Mouse (Mus musculus) ovary, postnatal 10 days (tissue): Measurements from ENCODE around the gene Rag2.

Experiments used
- DNase-seq: peaks from one replicate; pipeline ENCODE4 v3.0.0; 2022; ENCODE audit warnings: low spot score

Rag2 gene

DNA sequence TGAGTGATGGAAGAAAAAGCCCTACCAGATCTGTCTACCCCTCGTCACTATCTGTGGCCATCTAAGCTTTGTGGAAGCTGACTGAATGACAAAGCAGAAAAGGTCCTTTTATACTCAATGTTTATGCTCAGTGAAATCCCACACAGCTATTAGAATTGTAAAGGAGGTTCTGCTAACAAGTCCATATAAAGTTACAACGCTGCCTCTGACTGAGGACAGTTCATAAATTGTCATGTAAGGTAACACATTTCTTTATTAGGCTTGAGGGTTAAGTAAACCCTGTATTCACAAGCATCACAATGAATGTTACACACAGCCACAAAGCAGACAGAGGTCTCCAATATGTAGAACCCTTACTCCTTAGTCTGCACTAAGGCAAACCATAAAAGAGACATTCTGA is 507 bp upstream of the Rag2 start:
- no peak for DNase-seq

GRCm38 (mm10) chr2:101627227-101627626 is 2.7 kb downstream of the Rag2 start:
- no peak for DNase-seq

GRCm38 (mm10) chr2:101628297-101629236 is 4.0 kb downstream of the Rag2 start:
- DNase-seq: peak; percentile 45

GRCm38 (mm10) chr2:101638979-101639839 is 14.7 kb downstream of the Rag2 start:
- no peak for DNase-seq

DNA sequence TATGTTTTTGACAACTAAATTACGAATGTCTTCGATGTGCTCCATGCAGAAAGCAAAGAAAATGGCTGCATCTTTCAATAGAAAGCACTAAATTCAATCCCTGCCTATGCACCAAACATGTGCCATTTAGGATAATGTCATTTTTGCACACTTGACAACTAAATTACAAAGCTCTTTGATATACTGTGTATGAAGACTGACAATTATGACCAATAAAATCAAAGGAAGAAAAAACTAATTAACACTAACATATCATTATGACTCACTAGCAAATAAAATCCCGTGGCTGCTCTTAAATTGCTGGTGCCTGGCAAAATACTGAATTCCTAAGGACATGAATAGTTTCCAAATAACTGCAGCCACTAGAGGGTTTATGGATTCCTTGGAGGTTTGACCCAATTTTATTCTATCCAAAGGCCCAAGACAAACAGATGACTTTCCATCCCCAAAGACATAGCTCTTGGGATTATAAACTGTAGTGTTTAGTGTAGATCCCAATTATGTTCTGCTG is 15.4 kb downstream of the Rag2 start:
- no peak for DNase-seq

DNA sequence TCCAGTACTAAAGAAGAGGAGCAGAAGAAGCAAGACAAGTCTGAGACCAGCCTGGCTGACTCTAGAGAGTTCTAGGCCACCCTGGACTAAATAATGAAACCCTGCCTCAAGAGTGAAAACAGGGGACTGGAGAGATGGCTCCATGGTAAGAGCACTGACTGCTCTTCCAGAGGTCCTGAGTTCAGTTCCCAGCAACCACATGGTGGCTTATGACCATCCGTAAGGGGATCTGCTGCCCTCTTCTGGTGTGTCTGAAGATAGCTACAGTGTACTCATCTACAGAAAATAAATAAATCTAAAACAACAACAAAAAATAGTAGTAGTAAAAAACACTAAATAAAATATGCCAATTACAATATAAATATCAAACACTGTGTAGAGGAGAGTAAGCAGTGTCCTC is 21.3 kb downstream of the Rag2 start:
- no peak for DNase-seq

GRCm38 (mm10) chr2:101648361-101648760 is 23.8 kb downstream of the Rag2 start:
- DNase-seq: no peak

- DNase-seq: no peak
Observed at GRCm38 (mm10) chr2:101649114-101649671, 24.7 kb downstream of the Rag2 start, which contains the start of the genes Rag1 and B230118H07Rik. TSS of gene Rag1 (minus strand) at chr2:101649501. TSS of gene B230118H07Rik (minus strand) at chr2:101649532.

DNA sequence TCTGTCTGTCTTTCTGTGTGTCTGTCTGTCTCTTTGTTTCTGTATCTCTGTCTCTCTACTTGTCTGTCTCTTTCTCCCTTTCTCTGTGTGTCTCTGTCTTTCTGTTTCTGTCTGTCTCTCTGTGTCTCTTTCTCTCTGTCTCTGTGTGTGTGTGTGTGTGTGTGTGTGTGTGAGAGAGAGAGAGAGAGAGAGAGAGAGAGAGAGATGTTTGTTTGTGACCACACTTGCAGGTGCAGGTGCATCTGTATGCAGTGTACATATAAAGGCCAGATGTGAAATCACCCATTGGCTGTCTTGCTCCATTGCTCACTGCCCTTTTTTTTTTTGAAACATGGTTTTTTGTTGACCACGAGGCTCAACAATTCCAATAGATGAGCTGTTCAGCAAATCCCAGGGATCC is 25.9 kb downstream of the Rag2 start:
- DNase-seq: no peak

- no peak for DNase-seq
Observed at GRCm38 (mm10) chr2:101652204-101652920, 27.8 kb downstream of the Rag2 start.

DNA sequence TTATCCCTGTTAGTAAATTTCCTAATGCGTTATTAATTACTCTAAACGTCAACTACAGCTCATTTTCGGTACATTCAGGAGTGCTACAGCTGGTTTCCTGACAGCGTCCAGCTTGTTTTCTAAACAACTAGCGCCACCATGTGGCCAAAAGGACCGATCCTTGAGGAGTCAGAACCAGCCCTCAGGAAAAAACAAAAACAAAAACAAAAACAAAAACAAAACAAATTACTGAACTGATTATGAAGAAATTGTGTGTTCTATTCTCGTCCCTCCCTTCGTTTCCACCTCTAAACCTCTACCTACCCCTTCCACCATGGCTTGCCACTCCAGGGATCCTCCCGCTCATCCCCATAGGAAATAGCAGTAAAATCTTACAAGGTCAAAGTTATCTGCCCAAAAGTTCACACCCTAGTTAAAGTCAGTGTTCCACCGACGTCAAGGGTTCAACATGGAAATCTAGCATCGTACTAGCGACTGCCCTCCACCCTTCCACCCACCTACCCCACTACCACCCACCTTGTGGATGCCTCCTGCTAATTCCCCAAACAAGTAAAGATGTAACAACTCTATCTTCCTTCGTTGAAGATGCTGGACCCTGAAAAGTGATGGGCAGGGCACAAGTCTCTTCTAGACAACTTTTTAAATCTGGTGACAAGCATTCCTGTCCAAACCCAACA is 28.5 kb downstream of the Rag2 start:
- DNase-seq: peak; percentile 25

DNA sequence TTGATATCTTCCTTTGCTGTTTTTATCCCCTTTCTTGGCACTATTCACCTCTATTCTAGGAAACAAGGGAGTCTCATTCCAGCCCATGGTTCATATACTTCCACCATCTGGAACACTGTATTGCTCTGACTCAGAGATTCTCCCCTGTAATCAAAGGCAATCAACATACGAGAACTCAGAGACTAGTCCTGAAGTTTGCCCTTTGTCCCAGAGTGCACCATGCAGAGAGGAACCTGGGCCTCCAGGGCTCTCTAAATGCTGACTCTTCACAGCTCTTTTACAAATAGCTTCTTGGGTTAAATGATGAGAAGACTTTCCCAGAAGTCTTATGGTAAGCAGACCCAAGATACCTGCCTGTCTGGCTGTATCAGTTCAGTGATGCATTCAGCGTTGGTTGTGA is 36.0 kb downstream of the Rag2 start:
- DNase-seq: no peak

- DNase-seq: no peak
Observed at GRCm38 (mm10) chr2:101665058-101665702, 40.7 kb downstream of the Rag2 start.

GRCm38 (mm10) chr2:101665703-101666092 is 41.2 kb downstream of the Rag2 start:
- DNase-seq: no peak

GRCm38 (mm10) chr2:101668751-101669150 is 44.2 kb downstream of the Rag2 start:
- DNase-seq: no peak

- no peak for DNase-seq
Observed at GRCm38 (mm10) chr2:101673547-101673946, 49.0 kb downstream of the Rag2 start.

DNA sequence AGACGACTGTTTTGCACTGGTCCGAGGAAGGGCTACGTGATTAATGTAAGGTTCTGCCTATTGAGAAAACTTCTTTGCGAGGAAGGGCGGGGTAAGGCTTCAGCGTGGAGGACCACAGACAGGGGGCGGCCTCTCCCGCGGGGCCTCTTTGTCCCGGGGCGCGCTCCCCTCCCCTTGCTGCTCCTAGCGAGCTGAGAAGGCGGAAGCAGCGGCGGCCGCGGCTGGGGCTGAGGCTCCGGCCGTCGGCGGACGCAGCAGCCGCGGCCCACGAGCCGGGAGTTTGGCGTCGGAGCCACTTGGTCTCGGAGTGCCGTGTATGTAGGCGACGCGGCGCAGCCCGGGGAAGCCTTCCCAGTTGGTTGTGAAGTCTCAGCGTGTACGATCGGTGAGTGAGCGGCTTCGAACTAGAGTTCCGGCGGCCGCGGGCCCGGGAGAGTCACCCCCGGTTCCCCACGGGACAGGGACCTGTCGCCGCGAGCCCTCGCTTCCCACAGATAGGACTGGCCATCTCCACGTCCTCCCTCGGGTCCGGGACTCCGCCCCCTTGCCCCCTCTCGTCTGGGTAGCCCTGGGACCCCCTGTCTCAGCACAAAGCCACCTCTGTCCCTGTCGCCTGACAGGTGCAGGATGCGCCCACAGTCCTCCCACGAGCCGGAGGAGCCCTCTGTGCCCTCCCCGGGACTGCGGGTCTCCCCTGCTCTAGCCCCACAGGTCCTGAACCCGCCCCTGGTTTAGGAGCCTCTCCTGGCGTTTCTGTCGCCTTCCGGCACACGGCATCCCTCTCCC is 53.9 kb downstream of the Rag2 start, which contains the start of gene Traf6:
Gene Traf6, plus strand, starts transcription at position 194 of the 786 bp plus-strand sequence.
- peak; percentile 62 for DNase-seq

DNA sequence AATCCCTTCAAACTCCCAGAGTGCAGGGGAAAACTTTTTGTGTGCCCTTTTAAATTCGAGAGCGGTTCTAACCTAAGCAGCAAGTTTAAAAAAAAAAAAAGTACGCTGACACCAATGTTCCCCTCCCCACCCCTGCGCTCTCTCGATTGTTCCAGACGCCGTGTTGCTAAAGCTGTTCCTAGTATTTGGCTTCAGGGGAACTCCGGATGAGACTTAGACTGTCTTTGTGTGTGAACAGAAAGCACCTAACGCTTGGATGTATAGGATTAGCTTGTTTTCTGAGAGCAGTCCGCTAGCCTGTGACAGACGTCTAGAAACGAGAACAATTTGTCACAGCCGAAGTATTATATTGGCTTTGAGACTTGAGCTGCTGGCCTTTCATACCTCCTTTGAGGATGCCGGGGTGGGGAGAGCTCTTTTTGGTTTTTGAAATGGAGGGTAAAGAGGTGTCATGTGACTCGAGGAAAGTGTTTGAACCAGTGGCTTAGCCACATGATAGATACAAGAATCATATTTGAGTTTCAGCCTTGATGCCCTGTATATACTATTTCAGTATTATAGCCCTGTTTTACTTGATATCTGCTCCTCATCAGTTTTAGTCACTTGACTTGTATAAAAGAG is 54.8 kb downstream of the Rag2 start:
- DNase-seq: no peak
